Mouse (Mus musculus) G1E (cell line): Measurements from ENCODE around the gene Mcur1. TPM values are rescaled to one million over a fixed set of nuclear protein-coding genes. Genes with fewer than 3 reads are reported as not detected.

ENCODE experiments used
- ATAC-seq: 2 replicates; pipeline ENCODE4 v1.8.0; 2016; ENCODE audit warnings: mild to moderate bottlenecking; ENCODE audit not compliant: insufficient number of reproducible peaks, poor library complexity, low FRiP score, severe bottlenecking; ENCODE audit errors: extremely low read depth
- DNase-seq: peaks from one replicate; pipeline ENCODE4 v3.0.0; 2012; ENCODE audit warnings: low spot score
- H3K27me3 ChIP-seq: 2 replicates; pipeline ENCODE4 v1.6.1; 2012; ENCODE audit warnings: mild to moderate bottlenecking, low read length, inconsistent platforms; ENCODE audit not compliant: insufficient read depth
- H3K36me3 ChIP-seq: replicated peaks from 2 replicates; pipeline ENCODE3; 2012; ENCODE audit warnings: mild to moderate bottlenecking, inconsistent platforms
- H3K4me1 ChIP-seq: 2 replicates; pipeline ENCODE4 v1.6.1; 2012; ENCODE audit warnings: low read depth, low read length, inconsistent platforms, mixed read lengths; ENCODE audit not compliant: insufficient read depth
- H3K4me3 ChIP-seq: 2 replicates; pipeline ENCODE4 v1.5.1; 2012; ENCODE audit warnings: low read depth, mild to moderate bottlenecking, inconsistent platforms, low read length, moderate library complexity, mixed read lengths
- H3K9me3 ChIP-seq: replicated peaks from 2 replicates; pipeline ENCODE4 v1.6.1; 2012; ENCODE audit warnings: inconsistent platforms
- CTCF ChIP-seq: IDR thresholded peaks from 2 replicates; pipeline ENCODE4 v1.5.1; 2012; ENCODE audit warnings: low read depth, low read length, inconsistent platforms, mixed read lengths
- GATA1 ChIP-seq: IDR thresholded peaks from 2 replicates; pipeline ENCODE4 v1.6.1; 2012; ENCODE audit warnings: borderline replicate concordance, low read length, inconsistent platforms, mixed read lengths
- GATA2 ChIP-seq: IDR thresholded peaks from 2 replicates; pipeline ENCODE4 v1.6.1; 2012; ENCODE audit warnings: low read depth, low read length, inconsistent platforms, borderline replicate concordance
- POLR2AphosphoS5 ChIP-seq: IDR thresholded peaks from 2 replicates; pipeline ENCODE4 v1.6.1; 2012; ENCODE audit warnings: low read depth, low read length, inconsistent platforms; ENCODE audit not compliant: insufficient replicate concordance
- TAL1 ChIP-seq: conservative IDR thresholded peaks from 2 replicates; pipeline ENCODE4 v1.6.1; 2012; ENCODE audit warnings: low read depth, low read length, inconsistent platforms, mixed read lengths
- polyA plus RNA-seq: library from polyadenylated mRNA; stranded (reverse); fragments of >175 nt; gene quantifications from 2 replicates; pipeline ENCODE4 v1.2.3, GENCODE M21; 2012
- total RNA-seq, 2 experiments: library from RNA; stranded (forward) in 1 of 2; stranded (reverse) in 1 of 2; fragments of 200-1000 nt in 1 of 2; fragments of >200 nt in 1 of 2; fragmentation: Nextera tagmentation in 1 of 2; gene quantifications; 2 replicates each; pipeline ENCODE4 v1.2.3; 2014 to 2017

The Mcur1 gene
- total and polyA plus RNA-seq, 3 experiments, result 8.2 to 22.3 (median 14.8) TPM

DNA sequence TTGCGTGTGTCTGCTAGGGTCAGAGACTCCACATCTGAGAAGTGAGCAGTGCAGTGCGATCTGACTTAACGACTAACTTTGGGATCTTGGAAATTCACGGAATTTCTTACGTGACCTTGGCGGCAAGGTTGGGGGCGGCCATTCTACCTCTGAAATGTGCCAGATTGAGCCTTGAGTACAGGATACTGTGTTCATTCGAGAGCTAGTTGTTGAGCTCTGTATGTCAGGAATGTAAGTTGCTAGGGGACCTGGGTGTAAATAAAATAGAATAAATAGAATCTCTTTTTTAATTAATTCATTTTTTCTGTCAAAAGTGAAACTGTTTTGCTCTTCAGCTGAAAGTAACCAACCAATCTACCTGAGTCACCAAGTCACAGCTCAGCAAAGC lies 32.7 kb upstream of the Mcur1 start:
- H3K27me3 ChIP-seq, result peaks cover 2% of the 10 kb centered on the region; the same call in 1 of the 2 replicates
- H3K36me3 ChIP-seq, result no peaks in the 10 kb centered on the region
- ATAC-seq (no peak), DNase-seq (no peak)
- no peaks in the 10 kb centered on the region for H3K9me3 ChIP-seq
- TF ChIP-seq TAL1 (no peak), GATA2 (no peak), POLR2AphosphoS5 (no peak), CTCF (no peak)
- no peaks in the 10 kb centered on the region for H3K4me1 ChIP-seq
- H3K4me3 ChIP-seq, result no peak overlapping the region

DNA sequence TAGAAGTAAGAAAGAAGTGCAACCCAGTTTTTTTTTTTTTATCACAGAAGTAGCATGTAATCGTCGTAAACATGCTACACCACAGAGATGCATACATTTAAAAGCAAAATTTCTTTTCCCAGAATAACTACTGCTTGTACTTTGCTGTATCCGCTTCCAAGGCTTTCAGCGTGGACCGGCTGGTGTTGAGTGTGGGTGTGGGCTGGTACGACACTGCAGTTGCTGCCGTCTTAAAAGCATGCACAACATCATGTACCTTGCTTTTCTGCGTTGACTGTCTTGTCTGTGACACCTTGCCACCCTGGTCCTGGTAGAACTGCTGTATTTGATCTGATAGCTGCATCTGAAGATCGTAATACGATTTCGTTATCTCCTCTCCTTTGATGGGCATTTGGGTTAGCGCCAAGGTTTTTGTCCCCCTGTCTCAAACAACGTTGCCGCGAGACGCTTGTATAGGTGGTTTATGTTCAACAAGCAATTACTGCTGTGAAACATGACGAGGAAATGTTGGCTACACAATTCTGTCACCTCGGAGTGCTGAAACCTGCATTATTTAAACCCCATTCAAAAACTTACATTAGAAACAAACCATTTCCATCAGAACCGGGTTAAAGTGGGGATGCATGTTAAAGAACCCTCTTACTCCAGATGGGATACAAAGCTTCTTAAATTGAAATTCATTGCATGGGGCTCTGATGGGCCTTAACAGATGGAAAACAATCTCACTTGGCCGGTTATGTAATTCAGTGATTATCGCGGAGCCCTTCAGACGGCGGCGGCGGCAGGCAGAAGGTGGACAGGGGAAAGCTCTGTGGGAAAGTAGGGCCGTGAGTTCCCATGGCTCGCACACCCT lies 32.1 kb upstream of the Mcur1 start:
- H3K9me3 ChIP-seq, result no peaks in the 10 kb centered on the region
- TF ChIP-seq GATA2 (no peak), CTCF (no peak), GATA1 (no peak), TAL1 (no peak), POLR2AphosphoS5 (no peak)
- H3K27me3 ChIP-seq, result peaks cover 2% of the 10 kb centered on the region; the same call in 1 of the 2 replicates
- ATAC-seq, result no peak
- no peak overlapping the region for H3K4me3 ChIP-seq
- no peaks in the 10 kb centered on the region for H3K4me1 ChIP-seq
- H3K36me3 ChIP-seq, result no peaks in the 10 kb centered on the region
- DNase-seq, result no peak

DNA sequence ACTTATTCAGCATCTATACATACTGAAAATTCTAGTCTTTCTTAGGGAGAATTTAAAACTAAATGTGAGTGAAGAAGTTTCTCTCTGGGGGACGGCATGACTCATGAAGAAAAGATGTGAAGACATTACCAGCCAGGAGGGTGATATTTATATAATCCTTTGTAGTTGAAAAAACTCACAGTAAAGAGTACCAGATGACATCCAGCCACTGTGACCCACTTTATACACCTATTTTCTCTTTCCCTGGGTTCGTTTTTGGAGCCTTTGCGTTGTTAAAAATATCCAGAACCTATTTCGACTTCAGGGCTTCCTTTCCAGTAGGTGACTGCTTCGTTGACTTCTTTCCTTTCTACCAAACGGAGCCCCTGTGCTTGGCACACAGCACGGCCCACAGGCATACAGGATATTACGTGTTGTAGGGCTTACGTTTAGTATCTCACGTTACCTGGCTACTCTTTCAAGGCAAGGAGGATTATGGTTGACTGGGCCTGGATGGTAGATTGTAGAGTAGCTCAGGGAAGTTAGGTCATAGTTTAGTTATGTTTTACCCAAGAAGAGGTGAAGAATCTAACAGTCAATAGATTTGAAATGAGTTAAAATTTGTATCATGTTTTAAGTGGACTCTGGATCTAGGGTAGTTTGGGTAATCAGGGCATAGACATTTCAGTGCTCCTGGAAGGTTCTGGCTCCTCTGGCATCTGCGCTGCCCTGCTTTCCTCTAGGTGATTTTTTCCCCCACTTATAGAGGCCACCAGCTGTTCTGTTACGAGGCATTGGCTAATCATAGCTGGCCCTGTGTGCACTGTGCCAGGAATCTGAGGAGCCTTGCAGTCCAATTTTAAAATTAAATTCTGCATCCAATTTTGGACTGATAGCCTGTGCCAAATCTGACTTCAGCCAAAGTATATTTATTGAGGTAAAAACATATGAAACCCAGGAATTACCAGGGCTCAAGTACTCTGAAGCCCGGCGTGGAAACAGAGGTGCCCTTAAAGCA lies 28.2 kb upstream of the Mcur1 start:
- H3K27me3 ChIP-seq, result peaks cover 2% of the 10 kb centered on the region; the same call in 1 of the 2 replicates
- H3K4me3 ChIP-seq, result no peak overlapping the region
- ATAC-seq, result no peak
- no peaks in the 10 kb centered on the region for H3K4me1 ChIP-seq
- H3K36me3 ChIP-seq, result no peaks in the 10 kb centered on the region
- H3K9me3 ChIP-seq, result no peaks in the 10 kb centered on the region
- TF ChIP-seq GATA2, result no peak
- TF ChIP-seq POLR2AphosphoS5, result no peak
- TF ChIP-seq GATA1, result no peak
- no peak for TF ChIP-seq CTCF
- TF ChIP-seq TAL1, result no peak
- DNase-seq, result no peak

DNA sequence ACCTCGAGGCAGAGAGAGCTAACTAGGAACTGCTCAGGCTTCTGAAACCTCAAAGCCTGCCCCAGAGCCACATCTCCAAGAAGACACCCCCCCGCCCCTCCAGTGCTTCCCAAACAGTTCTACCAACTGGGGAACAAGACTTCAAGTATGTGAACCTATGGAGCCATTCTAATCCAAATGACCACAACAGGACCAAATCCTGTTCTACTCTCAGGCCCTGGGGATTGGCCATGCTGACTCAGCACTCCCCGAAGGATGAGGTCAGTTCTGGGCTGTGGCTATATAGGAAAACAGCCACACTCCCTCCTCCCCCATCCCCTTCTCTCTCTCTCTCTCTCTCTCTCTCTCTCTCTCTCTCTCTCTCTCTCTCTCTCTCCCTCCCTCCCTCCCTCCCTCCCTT lies 27.0 kb upstream of the Mcur1 start:
- DNase-seq (no peak), ATAC-seq (no peak)
- H3K9me3 ChIP-seq, result no peaks in the 10 kb centered on the region
- H3K27me3 ChIP-seq, result peaks cover 2% of the 10 kb centered on the region; the same call in 1 of the 2 replicates
- no peak overlapping the region for H3K4me3 ChIP-seq
- H3K36me3 ChIP-seq, result no peaks in the 10 kb centered on the region
- no peaks in the 10 kb centered on the region for H3K4me1 ChIP-seq
- TF ChIP-seq CTCF (no peak), TAL1 (no peak)

DNA sequence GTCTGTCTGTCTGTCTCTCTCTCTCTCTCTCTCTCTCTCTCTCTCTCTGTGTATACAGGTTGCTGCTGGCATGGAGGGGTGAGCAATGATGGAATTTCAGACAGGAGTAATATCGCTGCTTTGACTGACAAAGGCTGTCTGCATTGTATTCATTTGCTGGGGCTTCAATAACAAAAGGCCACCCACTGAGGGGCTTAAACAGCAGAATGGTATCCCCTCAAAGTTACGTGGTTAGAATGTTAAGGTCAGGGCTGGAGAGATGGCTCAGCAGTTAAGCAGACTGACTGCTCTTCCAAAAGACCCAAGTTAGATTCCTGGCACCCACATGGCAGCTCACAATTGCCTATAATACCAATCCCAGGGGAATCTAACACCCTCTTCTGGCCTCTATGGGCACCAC lies 25.3 kb upstream of the Mcur1 start:
- TF ChIP-seq TAL1, result no peak
- TF ChIP-seq GATA2, result no peak
- TF ChIP-seq GATA1, result no peak
- TF ChIP-seq CTCF, result no peak
- no peak for TF ChIP-seq POLR2AphosphoS5
- H3K4me1 ChIP-seq, result no peaks in the 10 kb centered on the region

DNA sequence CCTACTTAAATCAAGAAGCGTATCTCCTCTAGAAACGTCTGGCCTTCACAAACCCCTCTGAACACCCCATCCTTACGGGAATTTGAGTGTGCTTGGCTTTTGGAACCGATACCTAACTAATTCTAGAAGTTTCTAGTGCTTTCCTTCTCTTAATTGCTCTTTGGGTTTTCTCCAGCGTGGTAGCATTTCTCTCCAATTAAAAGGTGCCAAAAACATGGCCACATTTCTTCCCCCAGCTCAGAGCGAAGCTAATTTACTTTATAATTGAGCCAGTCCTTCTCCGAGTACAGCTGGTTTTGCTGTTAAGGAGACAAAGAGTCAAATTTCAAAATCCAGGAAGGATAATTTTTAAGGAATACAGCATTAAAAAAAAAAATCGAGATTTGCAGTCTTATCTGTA lies 23.5 kb upstream of the Mcur1 start:
- H3K36me3 ChIP-seq, result no peaks in the 10 kb centered on the region
- H3K9me3 ChIP-seq, result no peaks in the 10 kb centered on the region
- no peaks in the 10 kb centered on the region for H3K4me1 ChIP-seq
- H3K27me3 ChIP-seq, result no peaks in the 10 kb centered on the region; the same call in 1 of the 2 replicates
- no peak overlapping the region for H3K4me3 ChIP-seq
- ATAC-seq (no peak), DNase-seq (no peak)
- no peak for TF ChIP-seq CTCF
- no peak for TF ChIP-seq GATA1
- no peak for TF ChIP-seq POLR2AphosphoS5

More for the DNA sequence above, 25.3 kb upstream of the Mcur1 start:
- ATAC-seq, result no peak
- no peak for DNase-seq
- H3K27me3 ChIP-seq, result peaks cover 2% of the 10 kb centered on the region; the same call in 1 of the 2 replicates
- no peaks in the 10 kb centered on the region for H3K36me3 ChIP-seq
- H3K4me3 ChIP-seq, result no peak overlapping the region
- H3K9me3 ChIP-seq, result no peaks in the 10 kb centered on the region
